Mouse (Mus musculus): ENCODE measurements around the gene Rarb.

The Rarb gene

GRCm38 (mm10) chr14:16574925-16575721 lies 243.8 kb downstream of the Rarb start:
- DNase-seq: no peak

DNA sequence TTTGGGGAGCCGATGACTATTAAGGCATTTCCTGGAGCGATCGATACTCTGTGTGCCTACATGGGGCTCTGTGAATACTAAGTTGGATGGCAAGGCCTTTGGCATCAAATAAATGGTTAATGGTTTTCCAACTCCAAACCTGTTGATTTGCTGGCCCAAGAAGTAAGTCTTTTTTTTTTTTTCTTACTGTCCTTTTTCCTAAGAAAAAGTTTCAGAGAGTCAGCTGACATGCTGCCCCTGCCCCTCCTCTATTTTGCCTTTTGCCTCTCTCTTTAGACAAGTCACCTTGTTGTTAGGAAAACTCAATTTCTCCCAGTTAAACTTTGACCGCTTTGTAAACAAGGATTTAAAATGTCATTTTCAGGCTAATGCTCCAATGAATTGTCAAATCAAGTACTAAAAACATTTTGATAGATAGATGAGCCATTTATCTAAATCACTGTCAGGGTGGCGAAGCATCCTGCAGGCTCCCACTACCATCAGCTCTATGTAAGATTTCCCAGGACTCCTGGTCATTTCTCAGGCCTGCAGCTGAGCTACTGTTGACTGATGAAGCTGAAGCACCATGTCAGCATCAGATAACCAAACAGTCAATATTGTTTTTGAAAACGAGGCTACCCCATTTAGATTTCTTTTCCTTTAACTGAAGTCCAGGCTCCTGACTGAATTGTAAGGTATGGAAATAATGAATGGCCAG lies 245.3 kb downstream of the Rarb start:
- no peak for DNase-seq

DNA sequence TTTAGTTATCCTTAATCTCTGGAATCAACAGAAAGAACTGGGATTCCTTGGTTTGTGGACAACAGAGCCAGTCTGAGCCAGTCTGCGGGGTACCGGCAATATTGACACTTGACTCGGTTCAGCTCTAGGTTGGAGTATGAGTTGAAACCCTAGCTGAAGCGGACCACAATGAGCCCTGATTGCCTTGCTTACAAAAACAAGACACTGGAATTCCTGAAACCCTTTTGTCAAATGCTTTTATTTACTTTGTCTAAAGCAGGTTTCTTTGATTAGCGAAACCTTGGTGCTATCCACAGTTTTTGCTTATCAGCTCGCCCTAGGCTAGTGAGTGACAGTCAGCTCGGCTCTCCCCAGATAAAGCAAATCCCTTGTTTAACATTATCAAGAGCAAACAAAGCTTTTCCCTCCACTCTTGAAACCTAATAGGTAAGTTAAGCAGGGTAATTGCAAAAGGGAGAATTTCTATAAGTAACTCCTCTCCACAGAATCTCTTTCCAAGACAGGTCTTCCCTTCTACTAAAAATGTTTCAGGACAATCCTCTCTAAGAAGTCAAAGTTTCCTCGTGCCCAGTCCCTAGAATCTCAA lies 246.1 kb downstream of the Rarb start:
- DNase-seq: no peak

DNA sequence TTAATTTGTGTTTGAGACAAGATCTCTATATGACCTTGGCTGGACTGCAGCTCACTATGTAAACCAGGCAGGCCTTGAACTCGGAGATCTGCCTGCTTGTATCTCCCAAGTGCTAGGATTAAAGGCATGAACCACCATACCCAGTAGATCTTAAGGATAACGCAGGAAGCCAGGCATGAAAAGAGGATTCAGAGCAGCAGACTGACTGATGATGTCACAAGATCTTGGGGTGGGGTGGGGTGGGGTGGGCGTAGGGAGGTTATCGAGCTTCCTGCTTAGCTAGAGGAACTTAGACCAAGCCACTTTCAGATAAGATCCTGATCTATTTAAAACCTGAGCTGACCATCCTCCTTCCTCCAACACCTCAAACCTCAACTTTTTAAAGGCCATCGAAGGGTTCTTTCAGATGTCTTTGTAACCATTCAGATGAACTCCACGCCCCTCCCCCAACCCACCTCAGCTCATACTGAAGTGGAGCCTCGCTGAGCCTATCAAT lies 249.4 kb downstream of the Rarb start:
- no peak for DNase-seq

GRCm38 (mm10) chr14:16566920-16567319 lies 252.0 kb downstream of the Rarb start:
- no peak for DNase-seq

- DNase-seq: no peak
These were observed 255.0 kb downstream of the Rarb start for GRCm38 (mm10) chr14:16563912-16564311.

DNA sequence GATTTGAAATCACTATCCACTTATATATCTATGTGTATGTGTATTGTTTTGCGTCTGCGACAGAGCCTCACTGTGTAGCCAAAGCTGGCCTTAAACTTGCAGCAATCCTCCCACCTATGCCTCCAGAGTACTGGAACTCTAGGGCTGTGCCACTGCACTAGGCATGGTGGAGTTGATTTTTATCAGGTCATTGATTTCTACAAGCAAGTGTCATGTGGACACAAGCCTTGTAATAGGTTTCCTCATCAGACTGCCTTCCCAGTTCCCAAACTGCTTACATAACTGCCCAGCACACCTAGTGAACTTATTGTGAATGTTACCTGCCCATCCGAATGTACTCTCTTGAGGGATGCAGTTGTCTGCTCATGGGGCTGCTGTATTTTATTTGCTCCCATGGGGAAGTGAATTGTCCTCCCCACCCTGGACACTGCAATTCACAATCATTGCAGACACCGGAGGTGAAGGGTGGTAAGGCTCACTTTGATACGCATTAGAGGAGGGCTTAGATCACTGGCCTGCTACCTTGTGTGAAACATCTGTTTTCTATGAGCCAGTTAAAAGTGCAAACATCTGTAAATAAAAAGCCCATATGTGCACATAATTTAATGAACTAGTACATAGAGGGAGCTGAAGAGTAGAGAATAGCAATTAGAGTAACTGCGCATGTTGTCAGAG lies 257.3 kb downstream of the Rarb start:
- DNase-seq: no peak

DNA sequence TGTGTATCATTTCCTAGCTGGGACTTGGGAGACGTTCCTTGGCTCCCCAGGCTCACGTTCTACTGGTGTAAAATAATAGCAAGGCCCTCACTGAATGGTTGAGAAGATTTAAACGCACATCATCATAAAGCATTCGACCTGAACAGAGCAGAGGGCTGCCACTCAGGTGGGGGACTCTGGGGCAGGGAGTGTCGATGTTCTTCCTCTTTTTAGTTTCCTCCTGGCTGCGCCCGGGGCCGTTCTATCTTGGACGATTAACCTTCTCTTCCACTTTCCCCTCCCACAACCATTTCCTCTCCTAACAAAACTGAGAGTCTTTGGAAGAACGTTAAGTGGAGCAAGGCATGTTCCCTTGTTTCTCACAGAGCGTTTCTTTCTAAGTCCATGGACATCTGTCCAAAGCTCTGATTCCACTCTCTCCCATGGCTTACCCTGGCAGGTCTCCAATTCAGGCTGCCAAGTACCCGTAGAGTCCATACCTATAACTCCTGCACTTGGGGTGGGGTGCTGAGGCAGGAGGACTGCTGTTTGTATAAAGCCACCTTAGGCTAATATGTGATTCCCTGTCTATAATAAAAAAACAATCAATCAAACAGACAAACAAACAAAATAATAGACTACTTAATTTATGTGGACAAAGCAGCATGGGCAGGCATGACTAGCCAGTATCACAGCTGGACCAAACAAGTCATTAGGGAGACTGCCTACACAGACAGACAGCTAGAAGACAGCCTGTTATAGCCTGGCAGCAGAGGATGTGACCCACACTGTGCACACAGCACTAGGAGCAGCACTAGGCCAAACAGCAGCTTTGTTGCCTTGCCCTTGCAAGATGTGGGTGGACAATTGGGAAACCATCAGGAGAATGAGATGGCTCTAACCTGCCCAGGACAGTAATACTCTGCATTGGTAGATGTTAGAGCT lies 259.4 kb downstream of the Rarb start:
- DNase-seq: no peak

- DNase-seq: no peak
These were observed 260.9 kb downstream of the Rarb start for GRCm38 (mm10) chr14:16558033-16558432.

DNA sequence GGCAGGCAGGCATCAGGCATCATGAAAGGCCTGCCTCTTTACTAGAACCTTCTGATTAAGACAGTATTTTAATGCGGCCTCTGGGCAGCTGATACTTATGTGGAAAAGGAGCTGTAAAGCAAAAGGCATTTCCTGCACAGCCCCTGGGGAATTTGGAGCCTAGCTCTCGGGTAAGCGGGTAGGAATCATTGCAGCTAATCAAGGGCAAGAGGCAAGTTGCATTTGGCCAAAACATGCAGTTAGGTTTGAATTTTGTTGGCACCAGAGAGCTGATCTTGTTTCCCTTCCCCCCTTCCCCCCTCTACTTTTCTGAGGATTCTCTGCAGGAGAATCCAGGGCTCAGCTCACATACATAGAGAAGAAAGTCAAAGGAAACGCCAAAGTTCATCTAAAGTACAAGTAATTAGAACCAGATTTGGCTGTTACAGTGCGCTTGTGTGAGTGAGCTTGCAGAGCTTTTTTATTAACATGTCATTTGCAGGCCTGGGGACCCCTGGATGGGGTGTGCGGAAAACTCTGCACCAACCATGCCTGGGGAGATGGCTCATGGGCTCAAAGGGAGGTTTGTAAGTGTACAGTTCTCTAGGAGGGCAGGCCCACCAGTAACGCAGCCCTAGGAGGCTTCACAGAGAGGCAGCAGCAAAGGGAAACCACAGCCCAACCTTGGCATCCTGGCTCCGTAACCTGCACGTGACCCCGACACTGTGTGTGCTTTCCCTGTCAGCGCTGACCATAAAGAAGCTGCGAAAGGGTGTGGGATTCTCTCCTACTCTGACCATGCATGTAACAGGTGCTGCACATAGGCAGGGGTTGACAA lies 264.1 kb downstream of the Rarb start:
- peak; percentile 5 for DNase-seq

- DNase-seq: no peak
These were observed 264.7 kb downstream of the Rarb start for GRCm38 (mm10) chr14:16554319-16554642.

DNA sequence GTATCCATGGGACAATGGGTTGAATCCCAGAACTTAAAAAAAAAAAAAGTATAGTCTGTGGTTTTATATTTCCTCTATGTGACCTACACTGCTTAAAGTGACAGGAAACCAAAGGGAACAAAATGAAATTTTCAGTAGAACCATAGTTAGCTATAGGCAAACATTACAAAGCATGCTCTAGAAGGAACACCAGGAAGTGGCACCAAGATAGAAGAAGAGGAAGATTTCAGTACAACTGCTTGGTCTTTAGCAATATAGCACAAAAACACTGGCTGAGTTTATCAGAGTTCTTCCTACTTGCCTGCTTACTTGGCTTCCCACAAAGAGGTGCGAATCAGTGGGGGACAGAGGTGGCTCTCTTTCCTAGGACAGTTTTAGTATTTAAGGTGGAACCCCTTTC lies 266.7 kb downstream of the Rarb start:
- DNase-seq: no peak

DNA sequence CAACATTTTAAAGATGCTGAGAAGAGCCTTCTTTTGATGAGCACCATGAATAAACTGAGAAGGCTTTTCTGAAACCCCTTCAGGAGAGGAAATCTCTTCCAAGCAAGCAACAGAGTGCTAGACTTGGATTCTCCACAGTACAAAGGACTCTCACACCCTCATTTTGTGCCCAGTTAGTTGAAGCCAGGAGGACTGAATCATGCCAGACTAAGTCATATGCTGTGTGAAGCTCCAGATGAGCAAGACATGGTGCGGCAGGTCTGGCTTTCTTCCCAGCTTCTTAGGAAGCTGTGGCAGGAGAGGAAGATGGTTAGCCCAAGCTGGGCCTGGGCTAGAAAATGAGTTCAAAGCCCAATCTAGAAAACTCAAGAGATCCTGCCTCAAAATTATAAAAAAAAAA lies 267.1 kb downstream of the Rarb start:
- no peak for DNase-seq

DNA sequence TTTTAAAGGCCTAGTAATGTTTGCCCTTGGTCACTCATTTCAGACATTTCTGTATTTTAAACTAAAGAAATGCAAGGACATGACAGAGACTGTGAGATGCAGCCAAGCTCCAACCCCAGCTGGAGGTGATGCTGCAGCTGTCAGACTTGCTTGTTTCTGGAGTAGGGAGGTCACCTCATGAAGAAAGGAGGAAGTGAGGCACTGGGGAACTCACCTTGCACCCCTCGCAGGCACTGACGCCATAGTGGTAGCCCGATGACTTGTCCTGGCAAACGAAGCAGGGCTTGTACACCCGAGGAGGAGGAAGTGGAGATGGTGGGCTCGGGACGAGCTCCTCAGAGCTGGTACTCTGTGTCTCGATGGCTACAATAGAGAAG lies 270.8 kb downstream of the Rarb start:
- DNase-seq: no peak

DNA sequence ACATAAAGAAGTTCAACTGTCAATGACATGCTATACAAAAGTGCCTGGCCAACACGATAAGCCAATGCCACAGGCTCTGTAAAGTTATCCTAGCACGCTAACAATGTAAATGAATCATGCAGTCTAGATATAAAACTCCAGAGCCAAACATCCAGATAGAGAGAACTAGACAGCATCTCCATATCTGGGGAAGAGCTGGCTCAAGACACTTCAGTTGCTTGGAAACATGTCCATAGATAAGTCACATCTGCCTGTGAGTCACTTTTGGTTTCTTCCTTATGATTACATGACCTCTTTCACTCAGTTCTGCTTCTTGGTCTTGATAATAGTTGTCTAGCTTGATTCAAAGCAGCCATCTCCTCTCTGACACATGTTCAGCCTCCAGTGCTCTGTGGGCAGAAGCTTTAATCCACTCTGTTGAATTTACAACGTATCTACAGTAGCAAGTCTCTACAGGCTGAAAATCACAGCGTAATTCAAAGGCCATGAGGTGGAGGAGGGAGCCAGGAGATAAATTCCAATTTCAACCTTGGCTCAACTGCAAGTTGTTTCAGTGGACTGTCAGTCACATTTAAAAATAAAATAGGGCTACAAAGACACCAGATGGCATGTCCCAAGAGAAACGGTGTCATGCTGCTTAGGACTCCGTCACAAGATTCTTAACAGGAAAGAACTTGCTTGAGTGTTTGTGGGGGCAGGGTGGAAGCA lies 271.3 kb downstream of the Rarb start:
- no peak for DNase-seq

DNA sequence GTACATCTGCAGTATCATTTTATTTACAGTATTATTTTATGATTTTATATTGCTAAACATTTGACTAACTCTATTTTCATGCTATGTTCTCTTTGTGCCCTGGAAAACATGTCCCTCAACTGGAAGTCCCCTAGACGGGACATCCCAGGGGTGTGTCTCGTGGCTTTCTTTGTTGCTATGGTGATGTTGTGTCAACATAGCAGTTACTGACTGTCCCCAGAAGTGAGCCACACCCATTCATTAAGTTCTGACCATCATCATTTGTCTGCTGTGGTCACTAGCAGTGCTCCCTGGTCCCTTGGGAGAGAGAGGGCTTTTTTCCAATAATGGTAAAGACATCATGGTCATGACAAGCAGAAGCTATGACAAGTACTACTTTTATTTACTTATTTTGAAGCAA lies 274.0 kb downstream of the Rarb start:
- DNase-seq: no peak

DNA sequence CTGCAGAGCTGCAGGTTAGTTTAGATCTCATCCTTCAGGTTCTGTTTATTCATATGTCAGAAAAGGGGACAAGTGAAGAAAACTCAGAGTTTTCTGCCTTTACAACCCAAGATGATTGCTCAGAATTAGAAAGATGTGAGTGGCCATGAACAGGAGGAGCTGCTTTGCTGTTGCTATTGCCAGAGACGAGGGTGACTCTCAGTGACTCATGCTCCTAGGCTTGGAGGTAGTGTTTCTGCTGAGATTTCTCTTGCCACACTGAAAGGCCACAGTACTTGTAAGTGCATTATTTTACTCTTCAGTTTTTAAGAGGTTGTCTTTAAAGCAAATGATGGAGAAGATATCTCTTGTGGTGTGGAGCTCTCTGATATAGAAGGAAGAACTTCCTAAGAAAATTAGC lies 277.3 kb downstream of the Rarb start:
- DNase-seq: no peak

- no peak for DNase-seq
These were observed 281.5 kb downstream of the Rarb start for GRCm38 (mm10) chr14:16537433-16537832.

GRCm38 (mm10) chr14:16528631-16529030 lies 290.3 kb downstream of the Rarb start:
- no peak for DNase-seq

- no peak for DNase-seq
These were observed 292.8 kb downstream of the Rarb start for GRCm38 (mm10) chr14:16526120-16526519.

Measured in thymus, postnatal 14 days (tissue).